ENCODE assay signal across 10 mouse cellular contexts in genomic region chr10:77604958-77605357, GRCm38 (mm10). TPM values are rescaled to one million over a fixed set of nuclear protein-coding genes. Genes with fewer than 3 reads are reported as not detected.
DNase-seq lines count a peak whose midpoint lies in the region; ATAC-seq lines count a peak whose summit lies in the region.
"Had no signal": no experiment of that assay in that cellular context is flagged by ENCODE, and none has a peak within 500 bp of the region (broad histone marks: within the 10 kb centered on the region; RNA-seq: fewer than 3 reads in every experiment).

No protein-coding gene starts in this region.

- no peak for ATAC-seq in heart, embryonic 13.5 days (ENCODE audit: extremely low read depth, insufficient number of reproducible peaks, low FRiP score, low TSS enrichment)
- no peak for ATAC-seq in limb, embryonic 13.5 days (ENCODE audit: low FRiP score, low read depth)
- no peak for ATAC-seq in neural tube, embryonic 15.5 days (ENCODE audit: low FRiP score)

- peaks cover 25% of the 10 kb centered on the region for H3K36me3 ChIP-seq in heart, embryonic 13.5 days
- H3K36me3 ChIP-seq in limb, embryonic 13.5 days, result peaks cover 20% of the 10 kb centered on the region
- peaks cover 2% of the 10 kb centered on the region; the same call in 1 of the 2 replicates for H3K36me3 ChIP-seq in neural tube, embryonic 15.5 days

- no peak for DNase-seq in heart, postnatal 4 days
- peak; percentile 47 to 58 for DNase-seq in lung, adult 18-20 months
- DNase-seq in lung, postnatal 25 days (ENCODE audit: low spot score), result no peak
- no peak for DNase-seq in adrenal gland, postnatal 10 days
- no peak for DNase-seq in left cerebral cortex, adult 8-10 months (ENCODE audit: low spot score in 2 of 2)

- H3K27ac ChIP-seq in heart, embryonic 13.5 days (replicated peaks), result peak overlapping the region; percentile 98
- peak overlapping the region; percentile 94 for H3K27ac ChIP-seq in limb, embryonic 13.5 days
- H3K27ac ChIP-seq in neural tube, embryonic 15.5 days (replicated peaks), result peak overlapping the region; percentile 97

- H3K4me3 ChIP-seq in heart, embryonic 13.5 days, result no peak overlapping the region
- no peak overlapping the region for H3K4me3 ChIP-seq in limb, embryonic 13.5 days
- no peak overlapping the region for H3K4me3 ChIP-seq in neural tube, embryonic 15.5 days (replicated peaks)

- no peaks in the 10 kb centered on the region for H3K27me3 ChIP-seq in heart, embryonic 13.5 days (replicated peaks)
- no peaks in the 10 kb centered on the region for H3K27me3 ChIP-seq in limb, embryonic 13.5 days
- no peaks in the 10 kb centered on the region for H3K27me3 ChIP-seq in neural tube, embryonic 15.5 days (replicated peaks)
- H3K27me3 ChIP-seq: neural tube, embryonic 12.5 days had no signal

- H3K4me1 ChIP-seq in heart, embryonic 13.5 days, result peaks cover 33% of the 10 kb centered on the region
- peaks cover 25% of the 10 kb centered on the region for H3K4me1 ChIP-seq in limb, embryonic 13.5 days
- peaks cover 21% of the 10 kb centered on the region for H3K4me1 ChIP-seq in neural tube, embryonic 15.5 days

- WGBS in heart, embryonic 13.5 days, result 41% methylated on average over 5 of the region's 5 CpGs
- WGBS in limb, embryonic 13.5 days, result 73% methylated on average over 5 of the region's 5 CpGs
- 87% methylated on average over 5 of the region's 5 CpGs for WGBS in neural tube, embryonic 15.5 days

- no peaks in the 10 kb centered on the region for H3K9me3 ChIP-seq in heart, embryonic 13.5 days
- no peaks in the 10 kb centered on the region; the same call in 1 of the 2 replicates for H3K9me3 ChIP-seq in limb, embryonic 13.5 days
- no peaks in the 10 kb centered on the region for H3K9me3 ChIP-seq in neural tube, embryonic 15.5 days (replicated peaks)
- H3K9me3 ChIP-seq: neural tube, embryonic 12.5 days had no signal

- no peak overlapping the region for H3K9ac ChIP-seq in heart, embryonic 13.5 days
- no peak overlapping the region for H3K9ac ChIP-seq in limb, embryonic 13.5 days
- H3K9ac ChIP-seq in neural tube, embryonic 15.5 days (replicated peaks), result no peak overlapping the region

- H3K4me2 ChIP-seq in heart, embryonic 13.5 days, result no peak overlapping the region; the same call in 1 of the 2 replicates
- H3K4me2 ChIP-seq in limb, embryonic 13.5 days (replicated peaks), result no peak overlapping the region
- no peak overlapping the region for H3K4me2 ChIP-seq in neural tube, embryonic 15.5 days

RNA-seq across cellular contexts. Expression of gene Sumo3, which starts 0.9 kb away (rescaled TPM):
- 171 and 186 TPM in 2 replicates for polyA plus RNA-seq in heart, embryonic 13.5 days (2015; fragmentation: Nextera tagmentation; extraction: Ambion mirVana)
- total RNA-seq in heart, postnatal 4 days (2021), result 10 to 100 TPM; 90.9 to 97.9 TPM
- 389 and 422 TPM in 2 replicates for polyA plus RNA-seq in limb, embryonic 13.5 days (2015; fragmentation: Nextera tagmentation; extraction: Ambion mirVana)
- 275 and 286 TPM in 2 replicates for polyA plus RNA-seq in neural tube, embryonic 15.5 days (2015; fragmentation: Nextera tagmentation; extraction: Ambion mirVana)
- total RNA-seq in adrenal gland, postnatal 10 days (2021), result 100 to 1,000 TPM; 119 to 125 TPM
- 100 to 1,000 TPM; 172 to 216 (median 192) TPM for total RNA-seq in left cerebral cortex, adult 8-10 months (2022)

RNA-seq across cellular contexts. Expression of gene Gm49325, which starts 1.0 kb away (rescaled TPM):
- 2.8 TPM in 1 of 2 replicates, not detected in the other for polyA plus RNA-seq in heart, embryonic 13.5 days (2015; fragmentation: Nextera tagmentation; extraction: Ambion mirVana)
- 10 to 100 TPM; 15.9 to 20.8 TPM for total RNA-seq in heart, postnatal 4 days (2021)
- polyA plus RNA-seq in limb, embryonic 13.5 days (2015; fragmentation: Nextera tagmentation; extraction: Ambion mirVana), result 3.9 TPM in 1 of 2 replicates, not detected in the other
- 1.4 and 2.4 TPM in 2 replicates for polyA plus RNA-seq in neural tube, embryonic 15.5 days (2015; fragmentation: Nextera tagmentation; extraction: Ambion mirVana)
- 10 to 100 TPM; 22.3 to 30.4 TPM for total RNA-seq in adrenal gland, postnatal 10 days (2021)
- total RNA-seq in left cerebral cortex, adult 8-10 months (2022), result 10 to 100 TPM; 17.1 to 31.9 (median 23.8) TPM
- total RNA-seq: G1E had no signal
- polyA plus RNA-seq: G1E had no signal

RNA-seq across cellular contexts. Expression of gene Ube2g2, which starts 17.1 kb away (rescaled TPM):
- polyA plus RNA-seq in heart, embryonic 13.5 days (2015; fragmentation: Nextera tagmentation; extraction: Ambion mirVana), result 78.6 and 81.9 TPM in 2 replicates
- 10 to 100 TPM; 56.1 to 63.8 TPM for total RNA-seq in heart, postnatal 4 days (2021)
- polyA plus RNA-seq in limb, embryonic 13.5 days (2015; fragmentation: Nextera tagmentation; extraction: Ambion mirVana), result 89.3 and 96.0 TPM in 2 replicates
- 77.1 and 79.6 TPM in 2 replicates for polyA plus RNA-seq in neural tube, embryonic 15.5 days (2015; fragmentation: Nextera tagmentation; extraction: Ambion mirVana)
- total RNA-seq in adrenal gland, postnatal 10 days (2021), result 10 to 100 TPM; 44.4 to 46.1 TPM
- 10 to 100 TPM; 44.8 to 51.1 (median 49.0) TPM for total RNA-seq in left cerebral cortex, adult 8-10 months (2022)

RNA-seq across cellular contexts. Expression of gene Pttg1ip, which starts 23.4 kb away (rescaled TPM):
- 103 and 110 TPM in 2 replicates for polyA plus RNA-seq in heart, embryonic 13.5 days (2015; fragmentation: Nextera tagmentation; extraction: Ambion mirVana)
- 100 to 1,000 TPM; 113 to 119 TPM for total RNA-seq in heart, postnatal 4 days (2021)
- 122 and 124 TPM in 2 replicates for polyA plus RNA-seq in limb, embryonic 13.5 days (2015; fragmentation: Nextera tagmentation; extraction: Ambion mirVana)
- polyA plus RNA-seq in neural tube, embryonic 15.5 days (2015; fragmentation: Nextera tagmentation; extraction: Ambion mirVana), result 73.9 and 91.7 TPM in 2 replicates
- 100 to 1,000 TPM; 160 to 178 TPM for total RNA-seq in adrenal gland, postnatal 10 days (2021)
- total RNA-seq in left cerebral cortex, adult 8-10 months (2022), result 10 to 100 TPM; 80.9 to 92.5 (median 89.4) TPM

Comparison
In these comparisons a context has a peak if more than half of its experiments do, and no peak if none do; other contexts are left out.
1. DNase-seq: peak in lung, adult 18-20 months (2 of 2); none in heart, postnatal 4 days (single experiment), lung, postnatal 25 days (single experiment), adrenal gland, postnatal 10 days (single experiment) and left cerebral cortex, adult 8-10 months (0 of 2).
2. Peak in every context shown above with its lines, with median percentiles within 50 percentile points of each other: H3K27ac ChIP-seq.